Mouse (Mus musculus): Measurements from ENCODE around the gene Stox2.

Stox2 gene

GRCm38 (mm10) chr8:47298460-47298859 is 147.7 kb downstream of the Stox2 start:
- no peak for DNase-seq (ENCODE audit: low read depth, low spot score)

GRCm38 (mm10) chr8:47289641-47290040 is 156.5 kb downstream of the Stox2 start:
- no peak for DNase-seq (ENCODE audit: low read depth, low spot score)

- DNase-seq (ENCODE audit: low read depth, low spot score), result peak; percentile 33
Measured at GRCm38 (mm10) chr8:47288866-47289541, 157.2 kb downstream of the Stox2 start.

GRCm38 (mm10) chr8:47288131-47288865 is 157.9 kb downstream of the Stox2 start:
- DNase-seq (ENCODE audit: low read depth, low spot score), result no peak

- DNase-seq (ENCODE audit: low read depth, low spot score), result no peak
Measured at GRCm38 (mm10) chr8:47287641-47288130, 158.5 kb downstream of the Stox2 start.

GRCm38 (mm10) chr8:47287201-47287621 is 159.0 kb downstream of the Stox2 start:
- DNase-seq (ENCODE audit: low read depth, low spot score), result no peak

GRCm38 (mm10) chr8:47286081-47286700 is 160.0 kb downstream of the Stox2 start:
- DNase-seq (ENCODE audit: low read depth, low spot score), result no peak

GRCm38 (mm10) chr8:47285435-47285834 is 160.7 kb downstream of the Stox2 start:
- no peak for DNase-seq (ENCODE audit: low read depth, low spot score)

- DNase-seq (ENCODE audit: low read depth, low spot score), result no peak
Measured at GRCm38 (mm10) chr8:47284329-47285326, 161.5 kb downstream of the Stox2 start.

GRCm38 (mm10) chr8:47279898-47280297 is 166.3 kb downstream of the Stox2 start:
- no peak for DNase-seq (ENCODE audit: low read depth, low spot score)

- DNase-seq (ENCODE audit: low read depth, low spot score), result no peak
Measured at GRCm38 (mm10) chr8:47278211-47278610, 168.0 kb downstream of the Stox2 start.

GRCm38 (mm10) chr8:47268931-47269330 is 177.2 kb downstream of the Stox2 start:
- DNase-seq (ENCODE audit: low read depth, low spot score), result no peak

GRCm38 (mm10) chr8:47268062-47268822 is 177.9 kb downstream of the Stox2 start:
- peak; percentile 18 for DNase-seq (ENCODE audit: low read depth, low spot score)

- no peak for DNase-seq (ENCODE audit: low read depth, low spot score)
Measured at GRCm38 (mm10) chr8:47263070-47263843, 182.9 kb downstream of the Stox2 start.

GRCm38 (mm10) chr8:47260751-47261474 is 185.2 kb downstream of the Stox2 start:
- no peak for DNase-seq (ENCODE audit: low read depth, low spot score)

GRCm38 (mm10) chr8:47250832-47251231 is 195.3 kb downstream of the Stox2 start:
- no peak for DNase-seq (ENCODE audit: low read depth, low spot score)

GRCm38 (mm10) chr8:47245116-47245515 is 201.0 kb downstream of the Stox2 start:
- no peak for DNase-seq (ENCODE audit: low read depth, low spot score)

GRCm38 (mm10) chr8:47244202-47244601 is 202.0 kb downstream of the Stox2 start:
- DNase-seq (ENCODE audit: low read depth, low spot score), result no peak

GRCm38 (mm10) chr8:47243631-47244030 is 202.5 kb downstream of the Stox2 start:
- no peak for DNase-seq (ENCODE audit: low read depth, low spot score)

Measured in skeletal muscle tissue, adult 2 months (tissue).